ENCODE assay signal across 16 mouse cellular contexts in genomic region chr15:7204917-7205316, GRCm38 (mm10).
A peak's percentile ranks its signal among the peaks of the same experiment; 100 is the strongest.
DNase-seq lines count a peak whose midpoint lies in the region; ATAC-seq and TF ChIP-seq lines count a peak whose summit lies in the region.
"Had no signal": no experiment of that assay in that cellular context is flagged by ENCODE, and none has a peak within 500 bp of the region (broad histone marks: within the 10 kb centered on the region; RNA-seq: fewer than 3 reads in every experiment).

No protein-coding gene starts in this region.

- no peak for TF ChIP-seq CTCF in gastrocnemius, adult 2 months (IDR thresholded peaks at IDR 0.05)

- H3K27ac ChIP-seq in gastrocnemius, adult 2 months, result peak overlapping the region; percentile 81
- no peak overlapping the region for H3K27ac ChIP-seq in hindbrain, embryonic 14.5 days
- no peak overlapping the region for H3K27ac ChIP-seq in midbrain, embryonic 14.5 days (replicated peaks; ENCODE audit: low read depth, low read length)
- H3K27ac ChIP-seq: macrophage had no signal

- H3K27me3 ChIP-seq in hindbrain, embryonic 14.5 days (ENCODE audit: control insufficient read depth, insufficient read depth, low read length), result no peaks in the 10 kb centered on the region
- no peaks in the 10 kb centered on the region for H3K27me3 ChIP-seq in midbrain, embryonic 14.5 days (ENCODE audit: control insufficient read depth, insufficient read depth, low read length)
- H3K27me3 ChIP-seq: embryonic facial prominence, embryonic 12.5 days; intestine, embryonic 15.5 days; kidney, embryonic 15.5 days had no signal

- H3K4me2 ChIP-seq in hindbrain, embryonic 14.5 days (replicated peaks), result no peak overlapping the region
- H3K4me2 ChIP-seq in midbrain, embryonic 14.5 days (ENCODE audit: low read length), result no peak overlapping the region
- H3K4me2 ChIP-seq: embryonic facial prominence, embryonic 12.5 days; intestine, embryonic 15.5 days; kidney, embryonic 15.5 days; liver, embryonic 11.5 days; lung, embryonic 14.5 days had no signal

- intact Hi-C loops in gastrocnemius, adult 2 months (cut with DNase I), result loop anchor here (5.0 kb wide), 2 partner anchors 33 to 68 kb away; no protein-coding TSS in a partner anchor
- intact Hi-C loops in gastrocnemius, postnatal 36 days (cut with DNase I), result loop anchor here (5.0 kb wide), 1 partner anchor 163 kb away; no protein-coding TSS in a partner anchor
- intact Hi-C loops in left cerebral cortex, postnatal 4 days (cut with DNase I), result no loop called here
- intact Hi-C loops in left cerebral cortex, postnatal 25 days (cut with DNase I), result no loop called here

- H3K4me3 ChIP-seq in gastrocnemius, adult 2 months, result no peak overlapping the region
- H3K4me3 ChIP-seq in hindbrain, embryonic 14.5 days (replicated peaks; ENCODE audit: low read length), result no peak overlapping the region
- no peak overlapping the region for H3K4me3 ChIP-seq in midbrain, embryonic 14.5 days (replicated peaks; ENCODE audit: low read depth, low read length)
- H3K4me3 ChIP-seq: embryonic facial prominence, embryonic 12.5 days; intestine, embryonic 15.5 days; kidney, embryonic 15.5 days had no signal

- ATAC-seq in hindbrain, embryonic 14.5 days (ENCODE audit: low FRiP score), result peak; percentile 39; the same call in 1 of the 2 replicates
- ATAC-seq in midbrain, embryonic 14.5 days (ENCODE audit: low FRiP score, low TSS enrichment), result 0 out of 2 replicates have a peak, but pooled peaks have one; percentile 38
- no peak for ATAC-seq in frontal cortex, adult (ENCODE audit: low TSS enrichment)
- ATAC-seq: intestine, embryonic 15.5 days had no signal

- no peak for DNase-seq in gastrocnemius, adult 2 months
- DNase-seq in gastrocnemius, postnatal 36 days, result no peak
- DNase-seq in left cerebral cortex, postnatal 4 days, result peak; percentile 81
- no peak for DNase-seq in left cerebral cortex, postnatal 25 days (ENCODE audit: low spot score in 2 of 2)
- DNase-seq in hindbrain, embryonic 14.5 days (ENCODE audit: low spot score), result no peak
- no peak for DNase-seq in midbrain, embryonic 14.5 days
- DNase-seq: layer of hippocampus, postnatal 36 days; lung, embryonic 14.5 days; right cerebral cortex, postnatal 4 days; thymus, postnatal 36 days had no signal

- peaks cover 9% of the 10 kb centered on the region; the same call in 1 of the 2 replicates for H3K4me1 ChIP-seq in hindbrain, embryonic 14.5 days (replicated peaks; ENCODE audit: control insufficient read depth, insufficient read depth, low read length)
- H3K4me1 ChIP-seq in midbrain, embryonic 14.5 days (ENCODE audit: control insufficient read depth, insufficient read depth, low read length), result peaks cover 6% of the 10 kb centered on the region; the same call in 1 of the 2 replicates

- 72% methylated on average over 13 of the region's 13 CpGs for WGBS in hindbrain, embryonic 14.5 days
- WGBS in midbrain, embryonic 14.5 days, result 82% methylated on average over 13 of the region's 13 CpGs

- no peaks in the 10 kb centered on the region for H3K9me3 ChIP-seq in hindbrain, embryonic 14.5 days (ENCODE audit: control insufficient read depth, low read length)
- no peaks in the 10 kb centered on the region for H3K9me3 ChIP-seq in midbrain, embryonic 14.5 days (ENCODE audit: control insufficient read depth, low read length)
- H3K9me3 ChIP-seq: embryonic facial prominence, embryonic 12.5 days; intestine, embryonic 15.5 days; kidney, embryonic 15.5 days had no signal

- no peak overlapping the region for H3K9ac ChIP-seq in hindbrain, embryonic 14.5 days
- H3K9ac ChIP-seq in midbrain, embryonic 14.5 days (replicated peaks; ENCODE audit: low read length), result no peak overlapping the region
- H3K9ac ChIP-seq: embryonic facial prominence, embryonic 12.5 days; intestine, embryonic 15.5 days; kidney, embryonic 15.5 days; lung, embryonic 14.5 days had no signal

- no peaks in the 10 kb centered on the region for H3K36me3 ChIP-seq in hindbrain, embryonic 14.5 days (replicated peaks; ENCODE audit: control insufficient read depth, insufficient read depth)
- no peaks in the 10 kb centered on the region for H3K36me3 ChIP-seq in midbrain, embryonic 14.5 days (ENCODE audit: control insufficient read depth, insufficient read depth, low read length)
- H3K36me3 ChIP-seq: embryonic facial prominence, embryonic 12.5 days; intestine, embryonic 15.5 days; kidney, embryonic 15.5 days had no signal

Comparison
In these comparisons a context has a peak if more than half of its experiments do, and no peak if none do; other contexts are left out.
1. intact Hi-C loops: an anchor here in gastrocnemius, adult 2 months (5.0 kb wide) and gastrocnemius, postnatal 36 days (5.0 kb wide); none called in left cerebral cortex, postnatal 4 days and left cerebral cortex, postnatal 25 days.